Mouse (Mus musculus) cerebellum, postnatal 25 days (tissue): ENCODE results near the gene Epha4.

Source experiments
- DNase-seq, 2 experiments: peaks; one replicate each; pipeline ENCODE4 v3.0.0; 2021; ENCODE audit warnings: mixed read lengths in 2 of 2

The Epha4 gene

GRCm38 (mm10) chr1:77512059-77512407, 2.9 kb downstream of the Epha4 start:
- no peak for DNase-seq

GRCm38 (mm10) chr1:77511372-77512058, 3.4 kb downstream of the Epha4 start:
- DNase-seq: no peak

- no peak for DNase-seq
Observed at GRCm38 (mm10) chr1:77510623-77511022, 4.3 kb downstream of the Epha4 start.

- DNase-seq: no peak
Observed at GRCm38 (mm10) chr1:77506856-77507200, 8.1 kb downstream of the Epha4 start.

- peak; percentile 20 to 26 for DNase-seq
Observed at GRCm38 (mm10) chr1:77506038-77506855, 8.6 kb downstream of the Epha4 start.

GRCm38 (mm10) chr1:77505263-77505662, 9.6 kb downstream of the Epha4 start:
- DNase-seq: no peak

GRCm38 (mm10) chr1:77504813-77505212, 10.1 kb downstream of the Epha4 start:
- DNase-seq: no peak

- no peak for DNase-seq
Observed at GRCm38 (mm10) chr1:77503711-77504181, 11.1 kb downstream of the Epha4 start.

- no peak for DNase-seq
Observed at GRCm38 (mm10) chr1:77502554-77503119, 12.3 kb downstream of the Epha4 start.

- DNase-seq: no peak
Observed at GRCm38 (mm10) chr1:77501363-77501933, 13.4 kb downstream of the Epha4 start.

- DNase-seq: no peak
Observed at GRCm38 (mm10) chr1:77497506-77497905, 17.4 kb downstream of the Epha4 start.

GRCm38 (mm10) chr1:77496468-77497181, 18.3 kb downstream of the Epha4 start:
- DNase-seq: peak in 1 of 2 experiments; percentile 8

GRCm38 (mm10) chr1:77495790-77496158, 19.1 kb downstream of the Epha4 start:
- DNase-seq: no peak

GRCm38 (mm10) chr1:77495030-77495789, 19.7 kb downstream of the Epha4 start:
- DNase-seq: no peak

- DNase-seq: no peak
Observed at GRCm38 (mm10) chr1:77493841-77494635, 20.9 kb downstream of the Epha4 start.

- no peak for DNase-seq
Observed at GRCm38 (mm10) chr1:77490166-77490565, 24.7 kb downstream of the Epha4 start.

- DNase-seq: no peak
Observed at GRCm38 (mm10) chr1:77489387-77489786, 25.5 kb downstream of the Epha4 start.

- no peak for DNase-seq
Observed at GRCm38 (mm10) chr1:77487856-77488462, 26.9 kb downstream of the Epha4 start.

- DNase-seq: no peak
Observed at GRCm38 (mm10) chr1:77484766-77485596, 29.9 kb downstream of the Epha4 start.
